Mouse (Mus musculus) adrenal gland, postnatal 10 days (tissue): ENCODE results near the gene Eif4e3. TPM values are rescaled to one million over a fixed set of nuclear protein-coding genes. Genes with fewer than 3 reads are reported as not detected.

Source experiments
- DNase-seq: peaks from one replicate; pipeline ENCODE4 v3.0.0; 2021; ENCODE audit warnings: mixed read lengths
- total RNA-seq, 2 experiments: library from RNA; stranded (reverse); gene quantifications; 2 replicates each; pipeline ENCODE4 v1.2.3; 2021

The Eif4e3 gene
- total RNA-seq, 2 experiments from 2014 or later, result 26.0 to 27.0 TPM

DNA sequence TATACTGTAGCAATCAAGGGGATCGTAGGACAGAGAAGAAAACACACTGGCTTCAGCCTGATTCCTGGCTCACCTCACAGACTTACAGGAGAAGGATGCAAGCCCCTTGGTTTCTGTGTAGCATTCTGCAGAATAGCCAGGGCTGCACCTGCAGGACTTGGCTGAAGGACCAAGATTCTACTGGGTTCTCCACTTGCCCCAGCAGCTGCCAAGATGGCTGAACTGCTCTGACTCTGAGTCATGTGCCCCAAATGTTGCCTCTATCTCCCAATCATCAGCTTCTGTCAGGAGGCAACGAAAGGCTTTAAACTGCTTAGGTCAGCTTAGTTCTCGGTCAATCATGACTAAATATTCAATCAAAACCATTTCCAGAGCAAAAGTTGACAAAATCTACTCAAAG is 42.0 kb downstream of the Eif4e3 start:
- DNase-seq, result no peak

DNA sequence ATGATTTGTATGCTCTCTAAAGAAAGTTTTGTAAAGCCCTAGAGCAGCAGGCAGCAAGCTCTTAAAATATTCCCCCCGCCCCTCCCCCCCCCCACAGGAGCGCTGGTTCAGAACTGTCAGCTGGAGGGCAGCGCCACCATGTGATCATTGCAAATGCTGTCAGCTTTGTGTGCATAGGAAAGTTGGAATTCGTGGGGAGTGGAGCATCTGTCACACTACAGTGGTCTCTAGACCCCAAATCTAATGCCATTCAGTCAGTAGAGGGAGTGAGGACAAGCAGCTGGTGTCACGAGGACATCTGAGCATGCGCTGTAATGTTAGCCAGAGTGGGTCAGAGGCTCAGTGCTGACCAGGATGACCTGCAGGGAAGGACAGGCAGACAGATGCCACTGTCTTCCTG is 42.9 kb downstream of the Eif4e3 start:
- DNase-seq, result peak; percentile 29

DNA sequence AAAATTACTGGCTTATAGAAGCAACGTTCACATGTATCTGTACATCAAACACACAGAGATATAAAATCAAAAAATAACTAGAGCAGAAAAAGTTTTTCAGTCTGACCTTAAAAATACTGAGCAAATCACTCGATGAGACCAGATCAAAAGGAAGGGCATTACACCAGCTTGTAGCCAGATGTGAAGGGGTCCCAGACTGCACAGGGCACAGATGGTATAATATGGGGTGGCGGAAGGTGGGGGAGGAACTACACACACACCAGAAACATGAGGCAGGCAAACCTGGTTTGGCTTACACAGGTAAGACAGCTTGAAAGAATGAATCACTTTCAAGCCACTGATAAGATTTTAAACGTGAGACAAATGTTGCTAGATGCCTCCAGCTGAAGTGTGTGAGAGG is 45.4 kb downstream of the Eif4e3 start:
- no peak for DNase-seq

DNA sequence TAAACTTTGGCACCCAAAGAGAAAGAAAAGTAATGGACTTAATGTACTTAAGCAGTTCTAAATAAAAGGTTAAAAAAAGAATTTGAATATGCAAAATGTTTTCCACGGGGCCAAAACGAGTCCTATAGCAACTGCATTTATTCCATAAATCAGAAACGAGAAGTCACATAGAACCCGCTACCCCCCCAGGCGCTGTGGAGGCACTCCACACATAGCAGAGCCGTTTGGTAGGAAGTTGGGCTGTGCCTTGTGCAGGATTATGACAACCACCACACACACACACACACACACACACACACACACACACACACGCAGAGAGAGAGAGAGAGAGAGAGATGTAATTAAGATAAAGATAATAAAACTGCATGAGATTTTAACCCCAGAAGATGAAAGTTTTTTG is 46.1 kb downstream of the Eif4e3 start:
- no peak for DNase-seq

DNA sequence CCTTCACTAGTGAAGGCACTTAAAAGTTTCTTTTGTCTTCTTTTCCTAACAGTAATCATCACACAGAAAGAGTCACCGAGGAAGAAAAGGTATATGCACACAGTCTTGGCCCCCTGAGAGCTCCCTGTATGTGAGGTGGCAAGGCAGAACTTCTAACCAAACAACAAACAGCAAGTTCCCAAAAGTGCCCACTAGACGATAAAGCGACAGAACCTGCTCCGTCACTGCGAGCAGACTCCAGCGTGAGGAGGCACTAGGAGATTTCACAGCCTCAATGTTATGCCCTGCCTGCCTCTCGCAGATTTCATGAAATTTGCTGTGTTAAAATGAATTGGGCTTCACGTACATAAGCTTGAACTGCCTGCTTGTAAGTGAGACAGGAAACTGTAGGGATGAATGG is 46.6 kb downstream of the Eif4e3 start:
- DNase-seq, result no peak

DNA sequence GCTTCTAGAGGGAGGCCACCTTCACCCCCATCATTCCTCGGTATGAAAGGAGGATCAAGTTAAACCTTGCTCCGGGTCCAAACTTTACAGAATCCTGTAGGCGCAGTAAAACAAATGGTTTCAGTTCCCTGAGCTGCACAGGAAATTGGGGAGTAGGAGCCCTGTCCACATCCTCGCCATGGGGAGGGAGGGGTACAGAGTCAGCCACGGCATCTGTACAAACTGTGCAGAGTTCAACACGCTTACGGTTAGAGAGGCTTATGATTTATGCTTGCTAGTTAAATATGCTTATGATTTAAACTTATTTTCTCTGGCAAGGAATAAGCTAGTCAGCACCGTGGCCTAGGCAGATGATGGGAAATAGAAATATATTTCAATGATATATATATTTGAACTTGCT is 47.1 kb downstream of the Eif4e3 start:
- DNase-seq, result no peak

DNA sequence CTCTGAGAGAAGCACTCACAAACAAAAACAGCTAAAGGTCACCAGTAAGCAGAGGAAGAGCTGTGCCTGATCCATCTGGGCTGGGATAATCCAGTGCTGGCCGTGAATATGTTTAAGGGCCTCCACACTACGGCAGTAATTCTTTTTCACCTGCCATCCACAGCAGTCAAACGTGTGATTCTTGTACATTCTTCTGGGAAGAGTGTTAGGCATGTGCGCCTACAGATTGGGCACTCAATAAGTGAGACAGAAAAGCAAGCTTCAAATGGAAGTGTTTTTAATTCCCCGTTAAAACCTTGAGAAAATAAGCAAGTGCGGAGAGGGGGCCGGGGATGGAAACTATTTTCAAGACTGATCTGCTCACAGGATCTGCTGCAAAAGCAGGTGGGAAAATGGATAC is 48.7 kb downstream of the Eif4e3 start:
- DNase-seq, result no peak

DNA sequence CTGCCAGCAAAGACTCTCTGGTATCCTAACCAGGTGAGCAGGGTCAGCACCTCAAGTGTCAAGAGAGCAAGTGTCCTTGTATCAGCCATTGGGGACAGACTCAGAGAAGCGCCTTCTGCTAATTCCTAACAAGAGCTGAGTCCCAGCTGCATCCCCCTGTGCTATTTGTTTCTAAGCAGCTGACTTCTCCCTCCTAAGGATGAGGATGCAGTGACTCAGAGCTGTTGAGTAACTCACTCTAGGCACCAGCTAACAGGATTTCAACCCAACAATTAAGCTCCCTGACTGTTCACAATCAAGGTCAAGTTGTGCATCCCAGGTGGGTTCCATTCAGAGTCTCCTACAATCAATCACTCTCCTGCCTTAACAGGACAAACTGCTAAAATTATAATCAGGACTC is 49.2 kb downstream of the Eif4e3 start:
- DNase-seq, result no peak

DNA sequence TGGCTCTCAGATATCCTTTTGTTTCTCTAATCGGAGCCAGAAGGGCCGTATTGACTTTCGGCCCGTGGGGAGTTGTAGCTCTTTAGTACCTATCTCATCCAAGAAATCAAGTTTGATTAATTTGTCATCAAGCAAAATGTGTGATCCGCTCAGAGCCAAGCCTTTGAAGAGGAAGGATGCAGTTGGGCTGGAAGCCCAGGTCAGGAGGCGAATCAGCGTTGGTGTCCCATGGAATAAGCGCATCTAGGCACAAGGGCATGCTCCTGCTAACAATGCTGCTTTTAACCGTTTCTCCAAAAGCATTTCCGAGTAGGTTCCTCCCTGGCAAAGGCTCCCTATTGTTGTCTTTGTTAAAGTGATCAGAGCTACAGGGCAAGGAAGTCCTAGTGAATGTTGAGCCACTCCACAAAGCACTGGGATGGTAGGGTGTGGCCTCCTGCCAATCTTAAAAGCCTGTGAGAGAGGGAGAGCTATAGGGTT is 51.3 kb downstream of the Eif4e3 start:
- DNase-seq, result no peak

DNA sequence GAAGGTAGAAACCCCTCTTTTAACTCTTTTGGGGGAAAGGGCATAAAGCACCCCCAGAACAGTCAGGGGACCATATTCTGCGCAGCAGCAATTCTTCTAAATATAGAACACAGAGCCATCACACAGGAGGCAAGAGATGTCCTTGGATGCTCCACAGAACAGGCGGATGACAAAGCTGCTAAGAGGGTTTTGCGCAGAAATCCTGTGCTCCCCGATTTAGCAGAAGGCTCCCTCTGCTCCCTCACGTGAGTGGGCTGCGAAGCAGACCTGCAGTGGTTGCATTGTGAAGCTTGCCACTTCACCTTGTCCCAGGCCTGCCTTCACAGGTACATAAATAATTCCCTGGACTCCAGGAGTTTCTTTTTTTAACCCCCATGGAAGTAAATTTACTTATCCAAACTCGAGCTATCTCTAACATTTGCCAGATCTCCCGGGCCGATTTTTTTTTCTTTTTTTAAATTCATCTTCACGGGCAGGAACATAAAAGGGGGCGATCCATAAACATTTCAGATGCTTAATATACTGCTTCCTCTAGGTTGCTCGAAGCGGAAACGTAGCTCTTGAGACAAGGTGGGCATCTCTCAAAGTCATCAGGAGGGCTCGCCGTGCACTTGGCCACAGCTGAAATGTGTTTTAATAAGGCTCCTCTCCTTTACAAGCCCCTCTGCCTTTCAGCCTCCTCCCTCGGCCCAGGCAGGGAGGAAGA is 51.9 kb downstream of the Eif4e3 start:
- no peak for DNase-seq

DNA sequence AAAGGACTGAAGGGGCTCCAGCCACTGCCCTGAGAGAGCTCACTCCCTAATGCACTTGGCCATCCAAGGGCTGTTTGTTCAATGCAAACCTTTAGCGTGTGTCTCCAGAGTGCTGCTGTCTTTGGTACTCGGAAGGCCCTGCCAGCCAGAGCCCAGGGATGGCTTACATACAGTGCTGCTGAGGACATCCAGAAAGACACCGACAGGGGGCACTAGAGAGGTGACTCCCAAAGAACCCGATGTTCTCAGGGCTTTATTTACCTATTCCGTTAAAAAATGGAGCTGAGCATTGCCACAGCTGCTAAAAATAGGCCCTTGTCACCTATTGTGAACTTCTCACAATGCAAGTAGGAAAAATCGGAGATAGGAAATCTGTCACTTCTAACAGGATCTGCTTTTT is 54.7 kb downstream of the Eif4e3 start:
- no peak for DNase-seq

DNA sequence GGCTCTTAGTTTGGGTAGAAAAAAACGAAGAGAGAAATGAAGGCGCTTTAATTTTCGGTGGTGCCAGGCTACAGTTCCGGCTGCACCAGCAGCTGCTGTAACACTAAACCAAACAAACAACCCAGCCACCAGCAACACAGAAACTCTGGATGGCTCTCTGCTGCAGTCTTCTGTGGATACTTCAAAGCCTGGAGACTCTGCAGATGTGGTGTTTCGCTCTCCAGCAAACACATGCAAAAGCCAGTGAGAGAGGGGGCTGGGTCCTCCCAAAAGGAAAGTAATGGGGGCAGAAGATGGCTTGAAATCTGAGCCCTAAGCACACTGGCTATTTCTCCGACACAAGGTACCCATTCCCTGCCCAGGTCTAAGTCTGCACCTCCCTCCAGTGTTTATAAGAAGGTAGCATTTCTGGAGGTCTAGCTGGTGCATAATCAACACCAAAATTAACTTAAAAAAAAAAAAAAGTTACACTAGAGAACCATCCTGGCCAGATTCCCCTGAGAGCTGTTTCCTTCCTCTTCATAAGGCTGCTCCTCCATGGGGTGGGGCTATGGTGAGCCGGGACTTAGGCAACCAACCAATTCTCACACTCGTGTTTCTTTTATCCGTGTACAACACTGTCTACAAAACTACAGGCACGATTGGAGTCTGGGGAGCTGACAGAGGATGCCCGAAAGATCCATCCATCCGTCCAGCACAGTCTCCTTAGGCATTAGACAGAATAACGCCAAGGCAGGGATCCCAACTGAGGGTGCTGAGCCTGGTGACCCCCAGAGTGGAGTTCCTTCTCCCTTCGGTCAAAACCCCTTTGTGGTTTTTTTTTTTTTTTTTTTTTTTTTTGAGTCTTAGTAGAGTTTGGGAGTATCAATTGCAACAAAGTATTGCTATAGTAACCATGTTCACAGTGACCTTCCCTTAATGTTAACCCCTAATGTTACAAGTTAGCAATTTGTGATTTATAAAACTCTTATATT is 55.8 kb downstream of the Eif4e3 start:
- no peak for DNase-seq

DNA sequence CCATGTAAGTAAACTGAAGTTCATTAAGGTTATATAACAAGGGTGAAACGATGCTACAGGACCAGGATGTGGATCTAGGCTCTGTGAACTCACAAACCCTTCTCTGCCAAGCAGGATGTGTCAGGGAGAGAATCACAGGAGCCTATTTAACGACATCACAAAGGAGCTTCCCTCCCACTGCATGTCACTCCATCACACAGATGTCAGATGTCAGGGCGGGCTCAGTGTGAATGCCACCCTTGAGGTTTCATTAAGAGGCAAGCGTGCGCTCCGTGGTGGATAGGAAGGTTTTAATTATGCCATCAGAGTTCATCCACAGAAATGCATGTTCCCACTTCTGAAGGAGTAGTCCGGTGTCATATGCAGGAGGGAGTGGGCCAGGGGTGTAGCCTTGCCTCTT is 60.5 kb downstream of the Eif4e3 start:
- no peak for DNase-seq

DNA sequence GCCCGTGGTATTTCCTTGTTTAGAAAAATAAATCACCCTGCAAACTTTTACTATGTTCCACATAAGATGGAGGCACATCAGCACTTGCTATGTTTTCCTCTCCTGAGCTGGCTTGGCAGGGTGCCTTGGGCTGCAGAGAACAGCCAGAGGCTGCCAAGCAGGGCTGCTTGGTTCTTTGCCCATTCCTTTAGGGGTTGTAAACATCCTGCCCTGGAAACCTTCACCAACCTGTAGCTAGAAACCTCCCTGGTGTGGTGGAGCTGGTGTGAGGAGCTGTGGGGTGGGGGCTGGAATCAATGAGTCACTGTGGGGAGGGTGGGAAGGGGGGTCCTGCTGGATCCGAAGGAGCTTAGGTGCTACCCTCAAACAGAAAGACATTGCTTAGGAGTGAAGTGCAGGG is 61.8 kb downstream of the Eif4e3 start:
- peak; percentile 70 for DNase-seq

DNA sequence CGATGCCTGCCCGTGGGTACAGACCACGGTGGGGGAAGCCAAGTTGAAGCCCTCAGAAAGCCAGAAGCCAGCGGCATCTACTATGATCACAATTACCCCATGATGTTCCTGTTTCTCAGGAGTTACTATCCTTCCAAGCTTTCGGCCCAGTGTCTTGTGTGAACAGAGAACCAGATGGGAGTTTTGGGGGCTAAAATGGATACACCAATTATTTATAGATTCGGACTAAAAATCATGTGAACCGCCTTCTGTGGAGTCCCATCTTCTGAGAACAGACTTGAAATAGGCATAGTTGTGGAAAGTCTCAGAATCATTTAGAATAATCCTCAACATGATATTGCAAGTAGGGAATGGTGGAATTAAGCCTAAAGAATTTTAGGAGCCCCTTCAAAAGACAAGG is 64.1 kb downstream of the Eif4e3 start:
- DNase-seq, result no peak

DNA sequence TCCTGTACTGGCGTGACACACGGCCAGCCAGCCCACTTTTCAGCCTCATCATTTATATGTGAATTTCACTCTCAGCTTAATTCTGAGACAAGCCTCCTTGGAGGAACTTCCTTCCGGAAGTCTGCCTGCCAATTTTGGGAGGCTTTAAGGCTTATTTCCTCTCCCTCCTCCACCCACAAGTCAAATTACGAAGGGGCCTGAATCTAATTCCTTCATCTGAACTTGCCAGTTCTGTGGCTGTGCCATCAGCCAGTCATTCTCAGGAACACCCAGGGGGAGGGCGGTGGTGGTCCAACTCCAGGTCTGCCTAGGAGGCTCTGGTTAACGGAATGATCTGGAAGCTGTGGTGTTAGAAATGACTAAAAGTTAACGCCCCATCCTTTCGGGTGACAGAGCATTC is 65.7 kb downstream of the Eif4e3 start:
- DNase-seq, result no peak

DNA sequence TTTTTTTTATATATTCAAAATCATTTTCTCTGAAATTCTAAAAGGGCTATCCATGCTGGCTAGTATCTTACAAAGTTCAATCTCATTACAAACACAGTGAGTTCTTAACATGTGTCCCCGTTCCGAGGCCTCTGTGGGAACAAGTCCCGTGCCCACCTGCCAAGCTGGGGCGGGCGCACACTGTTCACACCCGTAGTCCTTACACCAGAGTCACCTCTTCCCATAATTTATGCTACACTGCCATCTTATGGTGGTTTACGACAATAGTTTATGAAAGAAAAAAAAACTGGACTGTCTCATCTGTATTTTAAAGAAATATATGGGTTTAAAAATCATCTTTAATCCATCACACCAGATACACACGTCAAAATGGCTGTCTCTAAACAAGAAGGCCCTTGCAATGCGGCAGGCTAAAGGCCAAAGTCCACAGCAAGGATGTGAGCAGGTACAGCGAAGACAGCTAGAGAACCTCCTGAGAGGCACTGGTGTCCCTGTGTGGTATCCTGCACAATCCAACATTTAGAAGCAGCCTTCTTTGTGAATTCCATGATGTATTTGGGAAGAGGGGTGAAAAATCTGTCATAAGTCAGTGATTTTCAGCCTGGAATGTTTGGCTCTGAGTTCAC is 66.3 kb downstream of the Eif4e3 start:
- peak; percentile 47 for DNase-seq

DNA sequence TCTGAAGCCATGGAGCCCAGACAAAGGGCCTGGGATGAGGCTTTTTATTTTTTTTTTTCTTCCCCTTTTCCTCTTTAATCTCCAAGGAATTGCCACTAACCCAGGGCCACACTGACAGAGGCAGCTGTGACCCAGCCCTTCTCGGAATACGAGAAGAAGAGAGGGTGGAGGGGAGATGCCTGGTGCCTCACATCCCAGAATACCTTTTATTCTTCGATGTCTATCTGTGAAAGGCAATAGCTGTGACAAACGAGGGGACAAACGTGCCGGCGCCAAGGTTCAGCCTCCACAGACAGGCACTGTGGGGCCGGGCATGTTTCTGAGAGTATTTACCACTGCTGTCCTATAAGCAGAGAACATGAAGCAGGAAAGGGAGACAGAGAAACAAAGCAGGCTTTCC is 66.9 kb downstream of the Eif4e3 start:
- no peak for DNase-seq

DNA sequence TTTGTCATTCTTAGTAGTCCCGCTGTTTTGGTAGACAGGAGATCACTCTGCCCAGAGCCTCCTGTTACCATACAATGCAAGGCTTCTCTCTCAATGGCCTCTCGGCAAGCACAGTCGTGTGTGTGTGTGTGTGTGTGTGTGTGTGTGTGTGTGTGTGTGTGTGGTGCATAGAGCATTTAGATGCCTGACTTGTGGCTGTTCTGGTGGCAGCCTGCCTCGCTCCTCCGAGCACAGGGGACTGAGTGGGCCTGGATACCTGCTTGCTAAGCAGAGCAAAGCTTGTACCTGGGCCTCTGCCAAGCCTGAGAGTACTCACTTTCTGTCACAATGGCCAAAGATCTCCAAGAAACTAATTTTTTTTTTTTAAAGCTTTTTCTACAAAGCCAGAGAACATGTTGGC is 67.3 kb downstream of the Eif4e3 start:
- DNase-seq, result peak; percentile 13

DNA sequence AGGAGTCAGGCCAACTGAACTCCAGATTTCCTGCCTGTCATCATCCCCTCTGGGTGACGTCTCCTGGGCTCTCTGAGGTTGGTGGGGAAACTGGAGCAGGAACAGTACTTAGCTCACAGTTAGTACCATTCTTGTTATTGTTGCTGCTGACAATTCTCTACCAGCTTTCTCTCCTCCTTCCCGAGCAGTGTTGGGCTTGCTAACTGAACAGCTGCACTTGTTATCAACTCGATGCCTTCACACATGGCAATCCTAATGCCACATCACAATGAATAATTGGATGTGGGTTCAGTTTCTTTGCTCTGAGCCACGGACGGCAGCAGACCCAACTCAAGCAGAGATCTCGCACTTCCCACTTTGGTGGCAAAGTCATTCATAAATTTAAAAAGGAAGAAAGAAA is 89.5 kb downstream of the Eif4e3 start:
- DNase-seq, result no peak

DNA sequence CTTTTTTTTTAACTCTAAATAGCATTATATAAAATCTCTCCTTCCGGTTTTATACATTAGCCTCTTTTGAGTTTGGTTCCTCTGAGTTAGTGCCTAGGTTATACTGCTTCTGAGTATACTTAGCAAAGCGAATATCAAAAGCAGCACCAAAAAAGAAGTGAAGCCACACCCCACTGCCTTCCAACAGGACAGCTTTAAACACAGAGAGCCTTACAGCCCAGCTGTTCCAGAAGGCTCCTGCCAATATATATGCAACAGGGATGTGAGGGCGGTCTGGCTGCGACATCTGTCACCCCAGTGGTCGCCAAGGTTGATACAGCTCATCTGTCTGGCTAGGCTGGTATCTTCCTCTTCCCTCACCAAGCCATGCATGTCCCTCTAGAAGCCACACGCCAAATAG is 90.9 kb downstream of the Eif4e3 start:
- no peak for DNase-seq
